Mouse (Mus musculus) hindbrain, postnatal 0 days (tissue): ENCODE data around the gene Tubg1. TPM values are rescaled to one million over a fixed set of nuclear protein-coding genes. Genes with fewer than 3 reads are reported as not detected.

Source experiments
- ATAC-seq: fragments of 200-750 bp; cut with Nextera tagmentation; 2 replicates; pipeline ENCODE4 v1.8.0; 2017; ENCODE audit warnings: mild to moderate bottlenecking, moderate TSS enrichment, moderate library complexity
- DNase-seq: peaks from one replicate; pipeline ENCODE4 v3.0.0-alpha.2; 2015; ENCODE audit warnings: low spot score
- H3K27ac ChIP-seq: fragments of 300-500 bp; sonication (generic); 2 replicates; pipeline ENCODE4 v1.5.1; 2014; ENCODE audit warnings: mild to moderate bottlenecking
- H3K27me3 ChIP-seq: fragments of 300-500 bp; sonication (generic); 2 replicates; pipeline ENCODE4 v1.6.1; 2014; ENCODE audit warnings: low read length, mixed read lengths; ENCODE audit not compliant: insufficient read depth
- H3K36me3 ChIP-seq: fragments of 300-500 bp; sonication (generic); 2 replicates; pipeline ENCODE4 v1.6.1; 2014; ENCODE audit warnings: low read length, mixed read lengths; ENCODE audit not compliant: insufficient read depth
- H3K4me1 ChIP-seq: fragments of 300-500 bp; sonication (generic); 2 replicates; pipeline ENCODE4 v1.6.1; 2014; ENCODE audit warnings: antibody characterized with exemption, low read length, mixed read lengths; ENCODE audit not compliant: insufficient read depth
- H3K4me2 ChIP-seq: fragments of 300-500 bp; sonication (generic); 2 replicates; pipeline ENCODE4 v1.6.1; 2014; ENCODE audit warnings: low read depth, mild to moderate bottlenecking, low read length, moderate library complexity, mixed read lengths
- H3K4me3 ChIP-seq: fragments of 300-500 bp; sonication (generic); 2 replicates; pipeline ENCODE4 v1.5.1; 2014; ENCODE audit warnings: low read length
- H3K9ac ChIP-seq: fragments of 300-500 bp; sonication (generic); replicated peaks from 2 replicates; pipeline ENCODE4 v1.6.1; 2014; ENCODE audit warnings: mild to moderate bottlenecking, low read length, moderate library complexity, mixed read lengths
- H3K9me3 ChIP-seq: fragments of 300-500 bp; sonication (generic); 2 replicates; pipeline ENCODE4 v1.6.1; 2016; ENCODE audit warnings: low read length, mixed read lengths
- CTCF ChIP-seq: IDR thresholded peaks from 2 replicates; pipeline ENCODE4 v1.5.1; 2016; ENCODE audit warnings: antibody characterized with exemption, control low read depth, low read depth
- WGBS: fragments of 180-500 bp; shearing (Covaris S2); extraction: QIAGEN DNeasy Blood & Tissue Kit; methylation state at CpG from one replicate; pipeline ENCODE4 v1.1.7; 2014; 5-methylcytosine and 5-hydroxymethylcytosine counted together
- polyA plus RNA-seq: library from polyadenylated mRNA; unstranded; fragments of >200 nt; fragmentation: Nextera tagmentation; extraction: Ambion mirVana; gene quantifications from 2 replicates; pipeline ENCODE4 v1.2.1, GENCODE M21; 2015
- total RNA-seq: library from RNA; depleted of rRNA; stranded (reverse); fragments of >200 nt; gene quantifications from 2 replicates; pipeline ENCODE4 v1.2.3, GENCODE M21; 2014; rRNA removed

Gene Tubg1
- total RNA-seq, result 59.3 and 68.3 TPM in 2 replicates
- polyA plus RNA-seq, result 71.5 and 72.8 TPM in 2 replicates

DNA sequence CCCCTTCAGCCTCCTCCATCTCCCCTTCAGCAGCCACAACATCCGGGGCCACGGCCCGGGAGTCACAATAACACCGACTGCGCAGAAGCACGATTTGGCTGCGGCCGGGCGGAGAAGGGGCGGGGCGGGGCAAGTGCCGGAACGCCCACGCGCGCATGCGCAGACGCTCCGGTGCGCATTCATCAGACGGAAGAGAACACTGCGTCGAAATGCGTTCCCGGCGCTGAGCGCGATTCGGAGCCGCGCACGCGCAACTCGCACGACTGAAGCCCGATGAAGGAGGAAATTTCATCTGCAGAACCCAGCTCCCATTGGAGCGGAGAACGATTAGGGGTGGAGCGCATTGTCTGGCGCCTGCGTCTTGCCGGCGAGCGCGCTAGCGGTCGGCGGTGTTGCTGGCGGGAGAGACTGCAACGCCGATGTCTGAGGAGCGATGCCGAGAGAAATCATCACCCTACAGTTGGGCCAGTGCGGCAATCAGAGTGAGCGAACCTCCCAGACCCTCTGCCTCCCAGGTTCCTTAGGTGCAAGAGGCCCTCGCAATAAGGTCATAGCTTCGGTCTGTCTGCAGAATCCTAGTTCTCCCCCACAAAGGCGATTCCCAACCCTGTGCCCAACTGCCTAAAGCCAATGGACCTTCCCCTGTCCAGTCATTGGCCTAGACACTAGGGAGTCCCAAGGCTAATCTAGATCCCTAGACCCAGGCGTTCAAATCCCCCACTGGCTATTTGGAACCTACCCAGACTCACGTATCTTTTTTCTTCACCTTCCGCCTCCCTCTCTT, at the start of gene Tubg1, which contains the start of gene Retreg3:
Gene Tubg1 (plus strand): TSS at position 178 of the 784 bp plus-strand sequence.
Gene Retreg3 (minus strand): TSS at position 133 of the 784 bp plus-strand sequence.
- H3K36me3 ChIP-seq, result peaks cover 6% of the 10 kb centered on the region
- ATAC-seq (peak; percentile 97), DNase-seq (peak; percentile 100)
- H3K27ac ChIP-seq, result peak within 1 kb of the TSS; percentile 94
- under 1% methylated on average over 61 of the region's 61 CpGs for WGBS
- H3K9ac ChIP-seq, result peak within 1 kb of the TSS; percentile 93
- TF ChIP-seq CTCF, result peak; percentile 14; the same call in 1 of the 2 replicates
- H3K4me2 ChIP-seq, result peak within 1 kb of the TSS; percentile 78
- H3K4me3 ChIP-seq, result peak within 1 kb of the TSS; percentile 97
- no peaks in the 10 kb centered on the region for H3K27me3 ChIP-seq
- peaks cover 14% of the 10 kb centered on the region; the same call in 1 of the 2 replicates for H3K4me1 ChIP-seq
- no peaks in the 10 kb centered on the region for H3K9me3 ChIP-seq

DNA sequence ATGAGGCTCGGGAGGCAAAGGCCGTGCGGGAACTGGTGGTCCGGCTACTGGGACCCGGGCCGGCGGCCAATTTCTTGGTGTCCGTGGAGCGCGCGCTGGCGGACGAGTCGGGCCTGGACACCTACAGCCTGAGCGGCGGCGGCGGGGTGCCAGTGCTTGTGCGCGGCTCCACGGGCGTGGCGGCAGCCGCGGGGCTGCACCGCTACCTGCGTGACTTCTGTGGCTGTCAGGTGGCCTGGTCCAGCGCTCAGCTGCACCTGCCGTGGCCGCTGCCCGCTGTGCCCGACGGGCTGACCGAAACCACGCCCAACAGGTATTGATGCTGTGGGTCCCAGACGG, 49.6 kb upstream of the Tubg1 start:
- under 1% methylated on average over 36 of the region's 36 CpGs for WGBS
- H3K27ac ChIP-seq, result peak overlapping the region; percentile 83
- ATAC-seq, result peak; percentile 64

DNA sequence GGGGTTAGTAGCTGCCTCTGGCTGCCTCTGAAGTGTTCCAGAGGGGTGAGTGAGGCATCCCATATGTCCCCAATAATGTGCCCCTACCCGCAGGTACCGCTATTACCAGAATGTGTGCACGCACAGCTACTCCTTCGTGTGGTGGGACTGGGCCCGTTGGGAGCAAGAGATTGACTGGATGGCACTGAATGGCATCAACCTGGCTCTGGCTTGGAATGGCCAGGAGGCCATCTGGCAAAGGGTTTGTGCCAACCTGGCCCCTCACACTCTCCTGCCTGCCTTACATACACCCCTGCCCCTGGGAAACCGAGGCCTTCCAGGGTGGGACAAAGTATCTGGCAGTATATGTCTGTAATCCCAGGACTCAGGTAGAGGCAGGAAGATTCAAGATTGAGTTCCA, 48.8 kb upstream of the Tubg1 start:
- ATAC-seq (no peak), DNase-seq (no peak)
- H3K4me3 ChIP-seq, result peak overlapping the region; percentile 81
- H3K27ac ChIP-seq, result no peak overlapping the region
- 60% methylated on average over 6 of the region's 6 CpGs for WGBS
- H3K27me3 ChIP-seq, result no peaks in the 10 kb centered on the region
- no peaks in the 10 kb centered on the region for H3K9me3 ChIP-seq
- H3K4me2 ChIP-seq, result peak overlapping the region; percentile 98
- H3K36me3 ChIP-seq, result no peaks in the 10 kb centered on the region
- 0 out of 2 replicates have a peak, but pooled peaks cover 6% of the 10 kb centered on the region for H3K4me1 ChIP-seq
- peak overlapping the region; percentile 86 for H3K9ac ChIP-seq
- no peak for TF ChIP-seq CTCF

More for the DNA sequence above, 49.6 kb upstream of the Tubg1 start:
- Histone ChIP-seq H3K9ac (peak overlapping the region; percentile 86), H3K36me3 (no peaks in the 10 kb centered on the region), H3K9me3 (no peaks in the 10 kb centered on the region), H3K4me2 (peak overlapping the region; percentile 98), H3K27me3 (no peaks in the 10 kb centered on the region), H3K4me1 (0 out of 2 replicates have a peak, but pooled peaks cover 6% of the 10 kb centered on the region), H3K4me3 (peak overlapping the region; percentile 81)
- DNase-seq, result no peak
- no peak for TF ChIP-seq CTCF

DNA sequence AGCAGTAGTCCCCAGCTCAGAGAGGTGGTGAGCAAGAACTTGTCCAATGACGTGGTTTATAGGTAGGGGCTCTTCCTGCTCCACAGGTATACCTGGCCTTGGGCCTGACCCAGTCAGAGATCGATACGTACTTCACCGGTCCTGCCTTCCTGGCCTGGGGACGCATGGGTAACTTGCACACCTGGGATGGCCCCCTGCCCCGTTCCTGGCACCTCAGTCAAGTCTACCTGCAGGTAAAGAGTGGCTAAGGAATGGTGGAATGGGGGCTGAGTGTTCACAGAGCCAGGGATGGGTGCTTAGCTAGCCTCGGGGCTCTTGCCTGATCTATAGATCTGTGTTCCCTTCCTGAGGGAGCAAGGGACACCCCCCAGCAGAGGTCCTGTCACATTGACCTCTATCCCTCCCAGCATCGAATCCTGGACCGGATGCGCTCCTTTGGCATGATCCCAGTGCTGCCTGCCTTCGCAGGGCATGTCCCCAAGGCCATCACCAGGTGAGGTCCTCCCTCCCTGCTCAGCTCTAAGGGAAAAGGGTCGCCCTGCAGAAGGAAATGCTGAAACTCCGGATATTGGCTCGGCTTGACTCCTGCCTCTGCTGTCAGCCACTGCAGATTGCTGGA, 47.8 kb upstream of the Tubg1 start:
- H3K27me3 ChIP-seq, result no peaks in the 10 kb centered on the region
- H3K36me3 ChIP-seq, result peaks cover 3% of the 10 kb centered on the region; the same call in 1 of the 2 replicates
- H3K27ac ChIP-seq, result no peak overlapping the region
- no peak overlapping the region for H3K4me3 ChIP-seq
- TF ChIP-seq CTCF, result no peak
- H3K4me2 ChIP-seq, result no peak overlapping the region
- H3K4me1 ChIP-seq, result 0 out of 2 replicates have a peak, but pooled peaks cover 6% of the 10 kb centered on the region
- WGBS, result 71% methylated on average over 14 of the region's 14 CpGs
- DNase-seq, result no peak
- no peak for ATAC-seq
- no peak overlapping the region for H3K9ac ChIP-seq
- no peaks in the 10 kb centered on the region for H3K9me3 ChIP-seq

DNA sequence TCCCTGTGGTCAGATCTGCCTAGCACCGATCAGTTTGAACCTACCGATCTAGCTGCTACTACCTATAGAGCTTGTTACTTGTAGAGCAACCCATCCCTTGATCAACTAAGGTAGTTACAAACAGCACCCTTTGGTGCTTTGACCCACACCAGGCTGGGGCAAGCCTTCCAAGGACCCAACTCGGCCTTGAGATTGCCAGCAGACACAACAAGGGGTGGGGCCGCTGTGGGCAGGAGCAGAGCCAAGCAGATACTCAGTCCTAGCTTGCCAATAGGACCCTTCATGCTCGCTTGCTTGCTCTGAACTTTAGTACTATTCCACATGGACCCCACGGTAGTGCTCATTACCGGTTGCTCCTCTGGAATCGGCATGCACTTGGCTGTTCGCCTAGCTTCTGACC, 41.6 kb upstream of the Tubg1 start, which contains the start of gene Hsd17b1:
Gene Hsd17b1 (plus strand): TSS at position 291 of the 400 bp plus-strand sequence.
- Histone ChIP-seq H3K4me2 (no peak within 1 kb of the TSS), H3K9ac (no peak within 1 kb of the TSS), H3K27me3 (peaks cover 29% of the 10 kb centered on the region), H3K4me1 (peaks cover 6% of the 10 kb centered on the region; the same call in 1 of the 2 replicates), H3K9me3 (no peaks in the 10 kb centered on the region), H3K36me3 (peaks cover 3% of the 10 kb centered on the region; the same call in 1 of the 2 replicates), H3K27ac (no peak within 1 kb of the TSS), H3K4me3 (no peak within 1 kb of the TSS)
- no peak for ATAC-seq
- DNase-seq, result no peak
- 74% methylated on average over 9 of the region's 9 CpGs for WGBS
- TF ChIP-seq CTCF, result no peak

DNA sequence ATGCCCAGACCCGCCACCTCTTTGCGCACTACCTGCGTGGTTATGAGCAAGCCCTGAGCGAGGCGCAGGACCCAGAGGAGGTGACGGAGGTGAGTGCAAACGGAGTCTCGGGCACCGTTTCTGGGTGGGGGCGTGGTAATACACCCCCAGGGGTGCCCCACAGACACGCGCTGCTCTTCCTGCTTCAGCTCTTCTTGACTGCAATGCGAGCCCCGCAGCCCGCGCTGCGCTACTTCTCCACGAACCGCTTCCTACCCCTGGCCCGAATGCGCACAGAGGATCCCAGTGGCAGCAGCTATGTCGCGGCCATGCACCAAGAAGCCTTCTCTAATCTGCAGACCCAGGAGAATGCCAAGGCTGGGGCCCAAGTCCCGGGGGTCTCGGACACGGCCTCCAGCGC, 40.0 kb upstream of the Tubg1 start:
- Histone ChIP-seq H3K27me3 (peaks cover 29% of the 10 kb centered on the region), H3K9me3 (no peaks in the 10 kb centered on the region), H3K9ac (no peak overlapping the region), H3K4me3 (peak overlapping the region; percentile 10; the same call in 1 of the 2 replicates), H3K4me2 (peak overlapping the region; percentile 35; the same call in 1 of the 2 replicates), H3K36me3 (peaks cover 3% of the 10 kb centered on the region; the same call in 1 of the 2 replicates), H3K27ac (no peak overlapping the region), H3K4me1 (peaks cover 13% of the 10 kb centered on the region; the same call in 1 of the 2 replicates)
- ATAC-seq (no peak), DNase-seq (no peak)
- 4% methylated on average over 27 of the region's 27 CpGs for WGBS
- no peak for TF ChIP-seq CTCF
